Mouse (Mus musculus): Measurements from ENCODE around the gene Iqgap3. TPM values are rescaled to one million over a fixed set of nuclear protein-coding genes. Genes with fewer than 3 reads are reported as not detected.
A peak's percentile ranks its signal among the peaks of the same experiment; 100 is the strongest.

Gene Iqgap3
- polyA plus RNA-seq, 1 experiment from 2014 or later, result 23.8 TPM

DNA sequence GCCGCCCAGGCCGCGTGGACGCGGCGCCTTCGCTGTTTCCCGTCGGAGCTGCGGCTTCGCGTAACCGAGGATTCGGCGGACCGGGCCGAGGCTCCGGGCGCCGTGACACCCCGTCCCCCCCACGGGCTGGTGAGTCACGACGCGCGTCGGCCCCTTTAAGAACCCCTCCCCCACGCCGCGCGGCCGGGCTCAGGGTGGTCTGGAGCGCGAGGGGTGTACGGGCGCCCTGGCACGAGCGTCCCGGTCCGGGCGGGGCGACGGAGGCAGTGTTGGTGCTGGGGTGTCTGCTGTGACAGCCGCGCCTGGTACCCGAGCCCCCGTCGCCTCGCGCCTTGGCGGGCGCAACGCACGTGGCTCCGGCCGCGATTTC lies 60.8 kb downstream of the Iqgap3 start:
- Histone ChIP-seq H3K4me1 (replicated peaks; ENCODE audit: control insufficient read depth, insufficient read depth, low read length) (peaks cover 70% of the 10 kb centered on the region), H3K9ac (ENCODE audit: low read length) (peak overlapping the region; percentile 79), H3K27me3 (replicated peaks; ENCODE audit: control insufficient read depth, insufficient read depth, low read length) (no peaks in the 10 kb centered on the region), H3K36me3 (ENCODE audit: control insufficient read depth, insufficient read depth, low read length) (no peaks in the 10 kb centered on the region), H3K27ac (ENCODE audit: low read depth) (peak overlapping the region; percentile 94), H3K4me3 (ENCODE audit: low read depth, low read length) (peak overlapping the region; percentile 87), H3K4me2 (ENCODE audit: low read length) (peak overlapping the region; percentile 97), H3K9me3 (ENCODE audit: control insufficient read depth, low read length) (no peaks in the 10 kb centered on the region)
- DNase-seq (ENCODE audit: low spot score), result no peak
- peak; percentile 24 for ATAC-seq (replicated peaks; ENCODE audit: low FRiP score, low TSS enrichment, low read depth)
- WGBS, result 0% methylated on average over 57 of the region's 57 CpGs

DNA sequence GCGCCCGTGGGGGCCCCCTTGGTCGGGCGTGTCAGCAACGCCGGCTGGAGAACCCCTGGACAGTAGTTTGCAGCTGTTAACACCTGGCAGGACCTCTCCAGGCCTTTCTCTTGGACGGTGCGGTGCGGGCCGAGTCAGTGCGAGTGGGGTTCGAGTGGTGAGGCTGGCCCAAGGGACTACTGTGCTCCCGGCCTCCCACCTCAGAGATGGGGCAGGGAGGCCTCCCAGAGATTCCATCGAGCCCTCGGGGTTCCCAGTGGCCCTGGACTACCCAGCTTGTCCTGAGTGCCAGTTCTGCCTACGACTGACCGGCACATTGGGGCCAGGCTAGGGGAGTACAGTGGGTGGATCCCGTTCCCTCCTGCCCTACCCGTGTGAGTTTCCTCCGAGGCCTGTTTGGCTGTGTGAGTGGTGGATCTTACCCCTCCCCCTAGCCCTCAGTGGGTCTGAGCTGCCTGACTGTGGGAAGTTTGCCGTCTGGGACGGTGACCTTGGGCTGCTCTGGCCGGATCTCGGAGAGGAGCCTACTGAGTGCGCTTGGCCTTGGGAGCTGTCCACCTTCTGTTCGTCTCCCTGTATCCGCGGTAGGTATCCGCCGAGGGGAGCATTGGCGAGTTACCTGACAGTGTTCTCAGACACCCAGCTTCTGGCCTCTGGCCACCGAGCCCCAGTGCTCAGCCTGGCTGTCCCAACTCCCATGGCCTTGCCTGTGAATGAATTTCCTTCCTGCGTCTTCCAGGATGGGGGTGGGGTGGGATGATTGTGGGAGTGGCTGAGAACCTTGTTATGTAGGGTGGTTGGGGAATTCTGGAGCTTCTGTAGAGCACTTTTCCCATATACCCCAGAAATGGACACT lies 61.4 kb downstream of the Iqgap3 start:
- no peak for ATAC-seq (replicated peaks; ENCODE audit: low FRiP score, low TSS enrichment, low read depth)
- WGBS, result under 1% methylated on average over 33 of the region's 33 CpGs
- H3K4me1 ChIP-seq (replicated peaks; ENCODE audit: control insufficient read depth, insufficient read depth, low read length), result peaks cover 75% of the 10 kb centered on the region
- H3K36me3 ChIP-seq (ENCODE audit: control insufficient read depth, insufficient read depth, low read length), result no peaks in the 10 kb centered on the region
- no peaks in the 10 kb centered on the region for H3K9me3 ChIP-seq (ENCODE audit: control insufficient read depth, low read length)
- H3K27me3 ChIP-seq (replicated peaks; ENCODE audit: control insufficient read depth, insufficient read depth, low read length), result no peaks in the 10 kb centered on the region
- DNase-seq (ENCODE audit: low spot score), result peak; percentile 75
- H3K4me3 ChIP-seq (ENCODE audit: low read depth, low read length), result peak overlapping the region; percentile 87
- H3K4me2 ChIP-seq (ENCODE audit: low read length), result peak overlapping the region; percentile 97
- H3K27ac ChIP-seq (ENCODE audit: low read depth), result peak overlapping the region; percentile 94
- H3K9ac ChIP-seq (ENCODE audit: low read length), result peak overlapping the region; percentile 79

DNA sequence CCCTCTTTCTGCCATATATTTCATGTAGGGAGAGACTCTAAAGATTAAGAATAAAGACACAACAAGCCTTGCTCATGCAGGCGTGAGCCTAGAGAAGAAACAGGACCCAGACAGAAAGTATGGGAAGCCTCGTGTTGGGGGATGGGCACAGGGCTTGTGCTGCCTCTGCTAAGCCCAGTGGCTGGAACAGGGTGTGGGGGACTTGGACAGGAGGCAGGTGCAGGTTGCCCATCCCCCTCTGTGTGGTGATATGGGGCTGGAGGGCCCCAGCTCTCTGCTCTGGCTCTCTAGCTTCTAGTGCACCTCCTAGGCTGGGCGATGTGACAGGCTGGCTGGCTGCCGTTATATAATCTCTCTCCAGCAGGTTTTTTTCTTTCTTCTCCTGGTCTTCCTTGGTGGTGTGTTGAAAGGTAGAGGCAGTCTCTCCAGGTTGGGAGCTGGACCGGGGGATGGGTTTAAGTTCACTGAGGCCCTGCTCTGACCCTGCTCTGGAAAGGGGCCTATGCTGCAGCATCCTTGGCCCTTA lies 62.3 kb downstream of the Iqgap3 start:
- peak overlapping the region; percentile 94; the same call in 1 of the 2 replicates for H3K27ac ChIP-seq (ENCODE audit: low read depth)

DNA sequence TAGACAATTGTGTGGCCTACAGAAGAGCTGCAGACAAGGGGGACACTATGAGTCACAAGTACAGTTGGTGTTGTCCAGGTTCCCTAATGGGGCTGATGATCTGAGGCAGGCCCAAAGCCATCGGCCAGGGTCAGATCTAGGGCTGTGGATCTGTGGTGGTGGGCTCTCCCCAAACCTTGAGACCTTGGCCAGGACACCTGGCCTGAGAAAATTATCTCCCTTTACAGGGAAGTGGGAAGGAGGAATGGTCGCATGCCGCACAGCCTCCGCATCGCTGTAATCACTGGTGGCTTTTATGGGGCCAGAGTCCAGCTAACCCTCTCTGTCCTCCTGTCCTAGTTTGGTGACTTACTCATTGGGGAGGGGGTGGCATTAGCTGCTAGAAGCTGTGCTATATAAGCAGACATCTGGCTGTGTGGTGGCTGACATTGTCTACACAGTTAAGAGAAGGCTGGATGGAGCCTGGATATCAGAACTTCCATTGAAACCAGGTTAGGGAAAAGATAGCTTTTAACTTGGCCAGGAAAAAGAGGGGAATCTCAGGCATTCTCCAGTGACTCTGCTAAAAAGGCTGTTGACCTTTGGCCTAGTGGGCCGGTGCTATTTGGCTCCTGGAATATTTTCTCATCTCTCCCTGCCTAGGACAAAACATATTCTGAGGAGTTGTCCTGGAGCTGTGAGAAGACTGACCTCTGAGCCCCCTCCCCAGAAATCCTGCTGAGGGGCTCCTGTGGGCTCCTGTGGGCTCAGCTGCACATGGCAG lies 63.1 kb downstream of the Iqgap3 start:
- H3K27ac ChIP-seq (ENCODE audit: low read depth), result peak overlapping the region; percentile 1

More for the DNA sequence above, 62.3 kb downstream of the Iqgap3 start:
- H3K9me3 ChIP-seq (ENCODE audit: control insufficient read depth, low read length), result no peaks in the 10 kb centered on the region
- peak; percentile 61 for DNase-seq (ENCODE audit: low spot score)
- no peak for ATAC-seq (replicated peaks; ENCODE audit: low FRiP score, low TSS enrichment, low read depth)
- H3K36me3 ChIP-seq (ENCODE audit: control insufficient read depth, insufficient read depth, low read length), result no peaks in the 10 kb centered on the region
- peak overlapping the region; percentile 97 for H3K4me2 ChIP-seq (ENCODE audit: low read length)
- H3K27me3 ChIP-seq (replicated peaks; ENCODE audit: control insufficient read depth, insufficient read depth, low read length), result no peaks in the 10 kb centered on the region
- WGBS, result 15% methylated on average over 5 of the region's 5 CpGs
- H3K4me3 ChIP-seq (ENCODE audit: low read depth, low read length), result peak overlapping the region; percentile 87
- H3K9ac ChIP-seq (ENCODE audit: low read length), result peak overlapping the region; percentile 79; the same call in 1 of the 2 replicates
- peaks cover 83% of the 10 kb centered on the region for H3K4me1 ChIP-seq (replicated peaks; ENCODE audit: control insufficient read depth, insufficient read depth, low read length)

DNA sequence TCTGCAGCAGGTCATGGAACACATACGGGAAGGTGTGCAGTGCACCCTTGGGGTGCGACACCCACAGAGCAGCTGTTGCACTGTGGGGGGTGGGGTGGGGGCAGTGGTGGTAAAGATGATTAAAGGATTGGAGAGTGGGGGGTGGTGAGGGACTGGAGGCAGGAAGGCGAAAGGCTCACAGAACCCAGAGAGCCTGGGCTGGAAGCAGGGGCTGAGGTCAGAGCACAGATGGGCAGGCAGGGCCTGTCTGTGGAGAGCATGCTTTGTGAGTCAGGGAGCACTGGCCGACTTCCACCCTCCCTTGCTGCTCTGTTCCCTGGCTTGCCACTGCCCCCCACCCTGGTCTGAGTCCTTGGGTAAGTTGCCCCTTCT lies 63.6 kb downstream of the Iqgap3 start:
- peaks cover 83% of the 10 kb centered on the region for H3K4me1 ChIP-seq (replicated peaks; ENCODE audit: control insufficient read depth, insufficient read depth, low read length)
- H3K27me3 ChIP-seq (replicated peaks; ENCODE audit: control insufficient read depth, insufficient read depth, low read length), result no peaks in the 10 kb centered on the region
- DNase-seq (ENCODE audit: low spot score), result no peak
- H3K27ac ChIP-seq (ENCODE audit: low read depth), result peak overlapping the region; percentile 1; the same call in 1 of the 2 replicates
- no peaks in the 10 kb centered on the region for H3K36me3 ChIP-seq (ENCODE audit: control insufficient read depth, insufficient read depth, low read length)
- H3K4me3 ChIP-seq (ENCODE audit: low read depth, low read length), result peak overlapping the region; percentile 87; the same call in 1 of the 2 replicates
- WGBS, result 37% methylated on average over 3 of the region's 4 CpGs
- ATAC-seq (replicated peaks; ENCODE audit: low FRiP score, low TSS enrichment, low read depth), result no peak
- H3K4me2 ChIP-seq (ENCODE audit: low read length), result peak overlapping the region; percentile 97
- 0 out of 2 replicates have a peak overlapping the region, but pooled peaks have one; percentile 1 for H3K9ac ChIP-seq (ENCODE audit: low read length)
- H3K9me3 ChIP-seq (ENCODE audit: control insufficient read depth, low read length), result no peaks in the 10 kb centered on the region

More for the DNA sequence above, 63.1 kb downstream of the Iqgap3 start:
- Histone ChIP-seq H3K9ac (ENCODE audit: low read length) (no peak overlapping the region), H3K27me3 (replicated peaks; ENCODE audit: control insufficient read depth, insufficient read depth, low read length) (no peaks in the 10 kb centered on the region), H3K9me3 (ENCODE audit: control insufficient read depth, low read length) (no peaks in the 10 kb centered on the region), H3K36me3 (ENCODE audit: control insufficient read depth, insufficient read depth, low read length) (no peaks in the 10 kb centered on the region), H3K4me2 (ENCODE audit: low read length) (peak overlapping the region; percentile 97), H3K4me3 (ENCODE audit: low read depth, low read length) (peak overlapping the region; percentile 87), H3K4me1 (replicated peaks; ENCODE audit: control insufficient read depth, insufficient read depth, low read length) (peaks cover 83% of the 10 kb centered on the region)
- DNase-seq (ENCODE audit: low spot score) (no peak), ATAC-seq (replicated peaks; ENCODE audit: low FRiP score, low TSS enrichment, low read depth) (no peak)
- 49% methylated on average over 6 of the region's 6 CpGs for WGBS

DNA sequence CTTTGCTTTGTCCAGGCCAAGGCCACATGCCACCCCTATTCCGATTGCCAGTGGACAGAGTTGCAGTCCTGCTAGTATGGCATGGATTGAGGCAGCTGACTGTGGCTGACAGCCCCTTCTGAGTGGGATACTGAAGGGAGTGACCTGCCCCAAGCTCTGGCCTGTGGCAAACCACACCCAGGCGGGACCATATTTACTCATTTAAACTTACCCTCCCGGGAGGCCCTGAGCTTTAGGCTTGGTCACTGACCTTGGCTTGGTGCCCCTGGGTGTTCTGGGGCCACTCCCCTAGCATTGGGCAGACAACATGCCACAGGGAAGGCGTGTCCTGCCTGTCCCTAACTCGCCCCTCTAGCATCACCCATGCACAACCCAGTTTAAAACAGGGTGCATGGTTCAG lies 64.2 kb downstream of the Iqgap3 start:
- 59% methylated on average over 5 of the region's 5 CpGs for WGBS
- DNase-seq (ENCODE audit: low spot score), result no peak
- Histone ChIP-seq H3K4me1 (replicated peaks; ENCODE audit: control insufficient read depth, insufficient read depth, low read length) (peaks cover 83% of the 10 kb centered on the region), H3K9ac (ENCODE audit: low read length) (0 out of 2 replicates have a peak overlapping the region, but pooled peaks have one; percentile 1), H3K4me2 (ENCODE audit: low read length) (no peak overlapping the region), H3K27me3 (replicated peaks; ENCODE audit: control insufficient read depth, insufficient read depth, low read length) (no peaks in the 10 kb centered on the region), H3K36me3 (ENCODE audit: control insufficient read depth, insufficient read depth, low read length) (no peaks in the 10 kb centered on the region), H3K9me3 (ENCODE audit: control insufficient read depth, low read length) (no peaks in the 10 kb centered on the region), H3K4me3 (ENCODE audit: low read depth, low read length) (no peak overlapping the region), H3K27ac (ENCODE audit: low read depth) (no peak overlapping the region)
- no peak for ATAC-seq (replicated peaks; ENCODE audit: low FRiP score, low TSS enrichment, low read depth)

DNA sequence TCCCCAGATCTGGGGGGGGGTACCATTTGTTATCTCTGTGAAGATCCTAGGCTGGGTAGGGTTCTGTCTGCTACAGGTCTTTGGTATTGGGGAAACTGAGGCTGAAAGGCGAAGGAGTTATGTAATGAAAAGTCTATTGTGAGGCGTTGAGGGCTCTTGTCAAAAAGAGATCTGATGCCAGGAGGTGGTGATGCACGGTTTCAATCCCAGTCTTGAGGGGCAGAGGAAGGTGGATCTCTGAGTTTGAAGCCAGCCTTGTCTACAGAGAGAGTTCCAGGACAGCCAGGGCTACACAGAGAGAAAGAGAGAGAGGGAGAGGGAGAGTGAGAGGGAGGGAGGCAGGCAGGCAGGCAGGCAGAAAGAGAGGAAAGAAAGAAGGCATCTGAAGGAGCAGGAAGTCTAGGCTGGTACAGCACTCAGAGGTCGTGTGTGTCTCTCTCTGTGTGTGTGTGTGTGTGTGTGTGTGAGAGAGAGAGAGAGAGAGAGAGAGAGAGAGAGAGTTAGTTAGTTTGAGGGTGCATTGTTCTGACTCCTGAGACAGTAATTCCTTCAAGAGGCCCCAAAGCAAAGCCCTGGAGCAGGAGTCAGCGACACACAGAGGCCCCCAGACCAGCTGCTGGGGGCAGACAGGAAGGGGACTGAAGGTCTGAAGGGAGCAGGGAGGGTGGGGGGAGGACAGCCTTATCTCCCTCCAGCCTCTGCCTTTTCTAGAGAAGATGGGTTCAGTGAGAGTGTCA lies 64.8 kb downstream of the Iqgap3 start:
- Histone ChIP-seq H3K4me2 (ENCODE audit: low read length) (no peak overlapping the region), H3K9me3 (ENCODE audit: control insufficient read depth, low read length) (no peaks in the 10 kb centered on the region), H3K36me3 (ENCODE audit: control insufficient read depth, insufficient read depth, low read length) (no peaks in the 10 kb centered on the region), H3K4me3 (ENCODE audit: low read depth, low read length) (no peak overlapping the region), H3K27ac (ENCODE audit: low read depth) (no peak overlapping the region; the same call in 1 of the 2 replicates), H3K9ac (ENCODE audit: low read length) (no peak overlapping the region), H3K27me3 (replicated peaks; ENCODE audit: control insufficient read depth, insufficient read depth, low read length) (no peaks in the 10 kb centered on the region), H3K4me1 (replicated peaks; ENCODE audit: control insufficient read depth, insufficient read depth, low read length) (peaks cover 83% of the 10 kb centered on the region)
- ATAC-seq (replicated peaks; ENCODE audit: low FRiP score, low TSS enrichment, low read depth), result no peak
- 47% methylated on average over 5 of the region's 5 CpGs for WGBS
- DNase-seq (ENCODE audit: low spot score), result no peak

DNA sequence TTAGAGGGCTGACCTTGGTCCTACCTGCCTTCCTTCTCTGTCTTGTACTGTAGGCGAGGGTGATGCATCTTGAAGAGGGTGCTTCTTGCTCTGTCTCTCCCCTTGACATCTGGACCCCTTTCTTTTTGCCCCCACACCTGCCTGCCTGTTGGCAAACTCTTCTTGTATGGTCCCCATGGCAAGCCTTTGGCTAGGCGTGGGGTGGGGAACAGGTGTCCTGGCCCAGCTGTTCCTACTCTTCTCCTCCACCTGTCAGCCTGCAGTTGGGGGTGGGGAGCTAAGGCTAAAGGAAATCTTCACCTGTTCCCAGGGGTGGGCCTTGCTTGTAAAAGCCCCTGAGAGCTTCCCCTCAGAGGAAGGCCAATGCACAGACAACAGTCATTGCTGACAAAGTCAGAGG lies 65.7 kb downstream of the Iqgap3 start:
- H3K9me3 ChIP-seq (ENCODE audit: control insufficient read depth, low read length), result no peaks in the 10 kb centered on the region
- no peak overlapping the region for H3K4me3 ChIP-seq (ENCODE audit: low read depth, low read length)
- H3K4me2 ChIP-seq (ENCODE audit: low read length), result no peak overlapping the region
- 76% methylated on average over 2 of the region's 2 CpGs for WGBS
- H3K4me1 ChIP-seq (replicated peaks; ENCODE audit: control insufficient read depth, insufficient read depth, low read length), result peaks cover 81% of the 10 kb centered on the region
- H3K27ac ChIP-seq (ENCODE audit: low read depth), result no peak overlapping the region
- no peaks in the 10 kb centered on the region for H3K36me3 ChIP-seq (ENCODE audit: control insufficient read depth, insufficient read depth, low read length)
- no peaks in the 10 kb centered on the region for H3K27me3 ChIP-seq (replicated peaks; ENCODE audit: control insufficient read depth, insufficient read depth, low read length)
- ATAC-seq (replicated peaks; ENCODE audit: low FRiP score, low TSS enrichment, low read depth) (no peak), DNase-seq (ENCODE audit: low spot score) (no peak)
- no peak overlapping the region for H3K9ac ChIP-seq (ENCODE audit: low read length)
